Mouse (Mus musculus): ENCODE data around the gene Spata31d1d. TPM values are rescaled to one million over a fixed set of nuclear protein-coding genes. Genes with fewer than 3 reads are reported as not detected.
"Not testable (repeated sequence)": the region's sequence is repeated elsewhere in the genome, so short reads cannot be mapped to it uniquely, and the experiment has no call there.

Gene Spata31d1d
- polyA plus RNA-seq, 1 experiment from 2014 or later = not detected

- Histone ChIP-seq H3K4me3 (ENCODE audit: low read depth, low read length) (no peak overlapping the region), H3K27me3 (replicated peaks; ENCODE audit: insufficient read depth, low read length) (no peaks in the 10 kb centered on the region), H3K36me3 (ENCODE audit: insufficient read depth, low read length) (no peaks in the 10 kb centered on the region), H3K4me1 (ENCODE audit: insufficient read depth, low read depth, low read length) (peaks cover 5% of the 10 kb centered on the region; the same call in 1 of the 2 replicates), H3K9me3 (ENCODE audit: low read length) (no peaks in the 10 kb centered on the region), H3K27ac (ENCODE audit: low read length) (no peak overlapping the region), H3K9ac (replicated peaks; ENCODE audit: low read depth) (no peak overlapping the region), H3K4me2 (replicated peaks; ENCODE audit: low read depth, low read length) (no peak overlapping the region)
- no peak for ATAC-seq
- WGBS = 73% methylated on average over 12 of the region's 12 CpGs
- no peak for DNase-seq (ENCODE audit: low spot score)
- TF ChIP-seq EP300 (IDR thresholded peaks at IDR 0.05) = no peak
- no peak for TF ChIP-seq CTCF (IDR thresholded peaks at IDR 0.05)
Measured at GRCm38 (mm10) chr13:59703514-59703913, 28.0 kb downstream of the Spata31d1d start.

GRCm38 (mm10) chr13:59700137-59700536 is 31.4 kb downstream of the Spata31d1d start:
- H3K27me3 ChIP-seq (replicated peaks; ENCODE audit: insufficient read depth, low read length); H3K4me3 ChIP-seq (ENCODE audit: low read depth, low read length); H3K27ac ChIP-seq (ENCODE audit: low read length); H3K4me2 ChIP-seq (replicated peaks; ENCODE audit: low read depth, low read length); H3K4me1 ChIP-seq (ENCODE audit: insufficient read depth, low read depth, low read length); H3K36me3 ChIP-seq (ENCODE audit: insufficient read depth, low read length); H3K9me3 ChIP-seq (ENCODE audit: low read length); H3K9ac ChIP-seq (replicated peaks; ENCODE audit: low read depth): not testable (repeated sequence)
- peak; percentile 70 for ATAC-seq
- peak; percentile 26 for DNase-seq (ENCODE audit: low spot score)
- WGBS = 57% methylated on average over 1 of the region's 1 CpGs

GRCm38 (mm10) chr13:59699131-59699530 is 32.4 kb downstream of the Spata31d1d start:
- H3K4me1 ChIP-seq (ENCODE audit: insufficient read depth, low read depth, low read length) = no peaks in the 10 kb centered on the region
- WGBS = 88% methylated on average over 8 of the region's 8 CpGs
- DNase-seq (ENCODE audit: low spot score) = no peak
- H3K27me3 ChIP-seq (replicated peaks; ENCODE audit: insufficient read depth, low read length) = no peaks in the 10 kb centered on the region
- TF ChIP-seq EP300 (IDR thresholded peaks at IDR 0.05) = no peak
- TF ChIP-seq CTCF (IDR thresholded peaks at IDR 0.05) = no peak
- no peak overlapping the region for H3K4me2 ChIP-seq (replicated peaks; ENCODE audit: low read depth, low read length)
- H3K9ac ChIP-seq (replicated peaks; ENCODE audit: low read depth) = no peak overlapping the region
- H3K36me3 ChIP-seq (ENCODE audit: insufficient read depth, low read length) = no peaks in the 10 kb centered on the region
- H3K27ac ChIP-seq (ENCODE audit: low read length) = no peak overlapping the region
- no peak overlapping the region for H3K4me3 ChIP-seq (ENCODE audit: low read depth, low read length)
- H3K9me3 ChIP-seq (ENCODE audit: low read length) = no peaks in the 10 kb centered on the region
- no peak for ATAC-seq

- TF ChIP-seq CTCF (IDR thresholded peaks at IDR 0.05) = no peak
- TF ChIP-seq EP300 (IDR thresholded peaks at IDR 0.05) = no peak
- Histone ChIP-seq H3K4me3 (ENCODE audit: low read depth, low read length) (no peak overlapping the region), H3K9ac (replicated peaks; ENCODE audit: low read depth) (no peak overlapping the region), H3K4me1 (ENCODE audit: insufficient read depth, low read depth, low read length) (no peaks in the 10 kb centered on the region), H3K9me3 (ENCODE audit: low read length) (no peaks in the 10 kb centered on the region), H3K27me3 (replicated peaks; ENCODE audit: insufficient read depth, low read length) (no peaks in the 10 kb centered on the region), H3K27ac (ENCODE audit: low read length) (no peak overlapping the region), H3K36me3 (ENCODE audit: insufficient read depth, low read length) (no peaks in the 10 kb centered on the region), H3K4me2 (replicated peaks; ENCODE audit: low read depth, low read length) (no peak overlapping the region)
- no peak for DNase-seq (ENCODE audit: low spot score)
- 71% methylated on average over 7 of the region's 7 CpGs for WGBS
- ATAC-seq = no peak
Measured at GRCm38 (mm10) chr13:59695781-59696180, 35.8 kb downstream of the Spata31d1d start.

- Histone ChIP-seq H3K9me3 (ENCODE audit: low read length) (no peaks in the 10 kb centered on the region), H3K4me1 (ENCODE audit: insufficient read depth, low read depth, low read length) (no peaks in the 10 kb centered on the region), H3K4me2 (replicated peaks; ENCODE audit: low read depth, low read length) (no peak within 1 kb of the TSS), H3K9ac (replicated peaks; ENCODE audit: low read depth) (no peak within 1 kb of the TSS), H3K27me3 (replicated peaks; ENCODE audit: insufficient read depth, low read length) (no peaks in the 10 kb centered on the region), H3K4me3 (ENCODE audit: low read depth, low read length) (no peak within 1 kb of the TSS), H3K27ac (ENCODE audit: low read length) (no peak within 1 kb of the TSS), H3K36me3 (ENCODE audit: insufficient read depth, low read length) (no peaks in the 10 kb centered on the region)
- TF ChIP-seq CTCF (IDR thresholded peaks at IDR 0.05) (no peak), EP300 (IDR thresholded peaks at IDR 0.05) (no peak)
- WGBS = 75% methylated on average over 3 of the region's 3 CpGs
- DNase-seq (ENCODE audit: low spot score) = no peak
- no peak for ATAC-seq
Measured at GRCm38 (mm10) chr13:59694008-59694407, 37.5 kb downstream of the Spata31d1d start, which contains the start of gene 4921517D22Rik. TSS of gene 4921517D22Rik (minus strand) at chr13:59694108.

- no peak overlapping the region for H3K9ac ChIP-seq (replicated peaks; ENCODE audit: low read depth)
- ATAC-seq (no peak), DNase-seq (ENCODE audit: low spot score) (no peak)
- no peaks in the 10 kb centered on the region for H3K36me3 ChIP-seq (ENCODE audit: insufficient read depth, low read length)
- no peaks in the 10 kb centered on the region for H3K4me1 ChIP-seq (ENCODE audit: insufficient read depth, low read depth, low read length)
- H3K27ac ChIP-seq (ENCODE audit: low read length) = no peak overlapping the region
- no peaks in the 10 kb centered on the region for H3K9me3 ChIP-seq (ENCODE audit: low read length)
- no peak overlapping the region for H3K4me3 ChIP-seq (ENCODE audit: low read depth, low read length)
- H3K4me2 ChIP-seq (replicated peaks; ENCODE audit: low read depth, low read length) = no peak overlapping the region
- WGBS = 66% methylated on average over 10 of the region's 10 CpGs
- no peaks in the 10 kb centered on the region for H3K27me3 ChIP-seq (replicated peaks; ENCODE audit: insufficient read depth, low read length)
- TF ChIP-seq CTCF (IDR thresholded peaks at IDR 0.05) (no peak), EP300 (IDR thresholded peaks at IDR 0.05) (no peak)
Measured at GRCm38 (mm10) chr13:59691478-59691877, 40.1 kb downstream of the Spata31d1d start.

GRCm38 (mm10) chr13:59690576-59690975 is 41.0 kb downstream of the Spata31d1d start:
- ATAC-seq = no peak

More at GRCm38 (mm10) chr13:59690576-59690975, 41.0 kb downstream of the Spata31d1d start:
- H3K27ac ChIP-seq (ENCODE audit: low read length) = no peak overlapping the region
- no peaks in the 10 kb centered on the region for H3K27me3 ChIP-seq (replicated peaks; ENCODE audit: insufficient read depth, low read length)
- TF ChIP-seq EP300 (IDR thresholded peaks at IDR 0.05) (no peak), CTCF (IDR thresholded peaks at IDR 0.05) (peak; percentile 38)
- H3K4me1 ChIP-seq (ENCODE audit: insufficient read depth, low read depth, low read length) = no peaks in the 10 kb centered on the region
- H3K4me2 ChIP-seq (replicated peaks; ENCODE audit: low read depth, low read length) = no peak overlapping the region
- whole genome bisulfite sequencing = 77% methylated on average over 7 of the region's 7 CpGs
- no peak overlapping the region for H3K9ac ChIP-seq (replicated peaks; ENCODE audit: low read depth)
- no peaks in the 10 kb centered on the region for H3K9me3 ChIP-seq (ENCODE audit: low read length)
- DNase-seq (ENCODE audit: low spot score) = no peak
- H3K36me3 ChIP-seq (ENCODE audit: insufficient read depth, low read length) = no peaks in the 10 kb centered on the region
- no peak overlapping the region for H3K4me3 ChIP-seq (ENCODE audit: low read depth, low read length)
